Mouse (Mus musculus) lung, postnatal 4 days (tissue): ENCODE data around the gene Slpi.

Experiments used
- DNase-seq, 2 experiments: peaks; one replicate each; pipeline ENCODE4 v3.0.0; 2021

Slpi gene

DNA sequence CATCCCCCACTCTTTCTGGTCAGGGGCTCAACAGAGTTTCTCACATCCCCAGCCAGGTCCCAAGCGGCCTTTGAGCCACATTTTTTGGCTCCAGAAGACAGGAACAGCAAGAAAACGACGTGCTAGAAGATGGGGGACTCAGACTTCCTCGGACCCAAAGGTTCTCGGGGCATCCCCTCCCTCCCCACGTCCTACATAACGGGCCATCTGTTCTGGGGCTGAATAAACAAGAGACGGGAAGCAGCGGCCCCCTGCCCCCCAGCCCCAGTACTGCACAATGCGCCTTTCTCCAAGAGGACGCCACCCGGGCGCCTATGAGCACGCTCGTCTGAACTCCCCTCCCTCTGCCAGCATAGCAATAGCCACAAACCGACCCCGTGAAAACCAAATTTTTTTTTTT, at the start of gene Slpi:
Slpi (minus strand) TSS at position 76 of the 400 bp plus-strand sequence.
- peak in 1 of 2 experiments; percentile 69 for DNase-seq

DNA sequence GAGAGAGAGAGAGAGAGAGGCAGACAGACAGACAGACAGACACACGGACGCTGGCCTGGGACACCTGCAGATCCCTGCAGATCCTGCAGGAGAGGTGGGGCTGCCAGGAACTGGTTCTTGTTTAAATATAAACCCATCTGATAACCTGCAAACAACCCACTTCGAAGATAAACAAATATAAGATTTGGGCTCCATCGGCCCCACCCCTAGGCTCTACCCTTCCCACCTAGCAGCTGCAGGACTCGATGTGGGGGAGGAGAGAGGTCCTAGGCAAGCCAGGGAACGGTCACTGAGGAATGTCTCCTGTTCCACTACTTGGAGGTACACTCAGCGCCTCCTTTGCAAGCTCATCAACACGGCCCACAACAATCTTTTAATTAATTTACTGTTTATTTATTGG, 49.4 kb upstream of the Slpi start:
- DNase-seq: peak in 1 of 2 experiments; percentile 39

DNA sequence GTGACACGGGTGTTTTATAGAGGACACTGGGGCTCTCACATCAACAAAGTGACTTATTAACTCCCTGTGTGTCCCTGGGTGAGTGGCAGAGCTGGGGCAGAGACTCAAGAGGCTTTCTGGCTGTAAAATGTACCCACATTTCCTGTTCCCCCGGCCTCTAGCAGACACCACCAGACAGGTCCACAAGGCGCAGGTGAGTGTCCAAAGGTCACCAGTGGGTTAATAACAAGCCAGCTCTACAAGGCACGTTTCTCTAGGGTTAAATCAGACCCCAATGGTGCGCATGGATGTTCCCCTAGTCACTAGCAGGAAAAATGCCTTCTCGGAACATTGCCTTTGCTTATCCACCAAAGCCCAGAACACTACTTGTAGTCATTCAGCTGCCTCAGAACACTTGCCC, 48.8 kb upstream of the Slpi start:
- DNase-seq: no peak

DNA sequence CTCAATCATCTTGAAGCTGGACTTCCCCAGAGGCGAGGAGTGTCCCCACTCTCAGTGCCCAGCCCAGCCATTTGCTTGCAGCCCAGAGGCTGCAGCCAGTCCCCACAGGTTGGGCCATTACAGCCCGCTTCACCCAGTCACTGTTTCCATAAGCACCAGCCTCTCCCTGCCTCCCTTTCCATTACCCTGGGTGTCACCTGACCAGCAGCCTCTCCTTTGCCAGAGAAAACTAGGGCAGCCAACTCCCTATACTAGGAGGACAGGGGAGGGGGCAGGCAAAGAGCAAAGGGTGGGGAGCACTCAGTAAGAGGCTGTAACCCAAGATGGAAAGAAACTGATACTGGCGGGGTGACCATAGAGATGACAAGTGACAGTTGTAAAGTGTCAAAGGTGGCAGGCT, 48.1 kb upstream of the Slpi start:
- DNase-seq: peak in 1 of 2 experiments; percentile 49

DNA sequence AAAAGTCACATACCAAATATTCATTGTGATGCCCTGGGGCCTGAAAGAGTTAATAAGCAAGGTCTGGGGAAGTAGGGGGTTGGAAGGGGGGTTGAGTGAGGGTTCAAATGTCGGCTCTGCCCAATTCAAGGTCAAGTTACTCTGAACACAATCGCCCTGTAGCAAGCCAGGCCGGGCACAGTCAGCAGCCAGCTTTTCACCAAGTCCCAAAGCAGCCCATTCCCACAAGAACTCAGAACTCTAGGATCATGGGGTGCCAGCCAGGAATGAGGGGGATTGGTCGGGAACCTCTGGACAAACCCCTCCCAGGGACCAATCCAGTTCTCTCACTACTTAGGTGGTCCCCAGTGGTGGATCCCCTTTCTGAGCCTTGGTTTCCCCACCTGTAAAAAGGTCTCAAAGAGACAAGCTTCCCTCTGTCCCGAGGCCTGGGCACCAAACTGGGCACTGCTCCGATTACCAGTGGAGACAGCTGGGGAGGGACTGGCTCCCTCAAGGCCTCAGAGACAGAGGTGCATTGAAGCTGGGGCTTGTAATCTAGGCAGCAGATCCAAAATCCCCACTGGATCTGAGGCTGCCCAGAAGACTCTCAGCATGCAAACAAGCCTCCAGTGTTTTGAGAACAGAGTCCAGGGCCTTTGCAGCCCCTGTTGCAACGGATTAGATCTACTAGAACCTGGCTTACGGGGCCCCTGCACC, 47.5 kb upstream of the Slpi start:
- DNase-seq: no peak

DNA sequence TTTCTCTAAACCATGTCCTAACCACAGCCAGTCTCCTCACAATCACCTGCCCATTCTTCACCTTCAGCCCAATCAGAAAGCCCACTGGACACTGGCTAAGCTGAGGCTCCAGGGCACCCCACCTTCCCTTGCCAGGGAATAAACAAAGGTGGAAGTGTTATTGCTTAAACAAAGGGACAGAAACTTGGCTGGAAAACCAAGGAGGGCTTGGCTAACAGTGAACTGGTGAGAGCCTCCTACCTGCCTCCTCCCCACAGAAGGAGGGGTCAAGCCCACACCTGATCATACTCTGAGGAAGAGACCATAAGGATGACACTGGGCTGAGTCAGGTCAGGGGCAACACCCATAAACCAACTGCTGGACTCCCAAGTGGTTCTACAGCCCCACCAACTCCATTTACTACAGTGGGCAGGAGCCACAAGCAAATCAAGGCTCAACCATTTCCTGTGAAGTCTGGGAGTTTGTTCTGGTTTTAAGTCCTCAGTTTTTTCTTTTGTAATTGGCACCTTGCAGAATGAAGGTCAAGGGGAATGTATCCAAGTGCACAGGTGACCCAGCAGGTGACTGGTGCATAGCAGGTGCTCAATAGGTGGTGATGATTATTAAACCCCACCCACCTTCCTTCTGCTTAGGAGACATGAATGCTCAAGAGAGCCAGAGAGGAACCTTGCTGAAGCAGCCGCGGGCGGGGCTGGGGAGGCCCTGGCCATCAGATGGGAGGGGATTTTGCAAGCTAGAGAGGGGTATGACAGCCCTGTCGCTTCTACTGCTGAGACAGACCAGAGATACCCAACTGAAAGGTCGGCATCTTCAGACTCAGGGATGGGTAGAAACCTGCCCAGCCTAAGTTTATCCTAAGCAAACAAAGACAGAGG, 46.6 kb upstream of the Slpi start:
- DNase-seq: no peak

DNA sequence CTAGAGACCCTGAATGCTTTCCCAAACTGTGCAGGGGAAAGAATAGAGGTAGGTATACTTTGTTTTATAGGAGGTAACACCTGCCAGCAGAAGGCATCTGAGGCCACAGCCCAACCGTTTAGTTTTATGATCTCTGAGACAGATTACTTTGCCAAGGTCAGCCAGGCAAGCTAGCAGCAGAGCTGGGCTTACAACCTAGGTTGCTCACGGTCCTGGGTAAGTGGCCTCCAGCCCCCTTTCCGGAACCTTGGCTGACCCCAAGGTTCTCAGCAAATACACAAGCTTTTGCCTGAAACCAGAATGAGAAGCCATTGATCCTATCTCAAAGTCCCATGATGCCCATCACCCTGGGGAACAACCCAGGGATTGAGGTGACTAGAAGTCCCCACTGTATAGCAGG, 45.8 kb upstream of the Slpi start:
- no peak for DNase-seq

DNA sequence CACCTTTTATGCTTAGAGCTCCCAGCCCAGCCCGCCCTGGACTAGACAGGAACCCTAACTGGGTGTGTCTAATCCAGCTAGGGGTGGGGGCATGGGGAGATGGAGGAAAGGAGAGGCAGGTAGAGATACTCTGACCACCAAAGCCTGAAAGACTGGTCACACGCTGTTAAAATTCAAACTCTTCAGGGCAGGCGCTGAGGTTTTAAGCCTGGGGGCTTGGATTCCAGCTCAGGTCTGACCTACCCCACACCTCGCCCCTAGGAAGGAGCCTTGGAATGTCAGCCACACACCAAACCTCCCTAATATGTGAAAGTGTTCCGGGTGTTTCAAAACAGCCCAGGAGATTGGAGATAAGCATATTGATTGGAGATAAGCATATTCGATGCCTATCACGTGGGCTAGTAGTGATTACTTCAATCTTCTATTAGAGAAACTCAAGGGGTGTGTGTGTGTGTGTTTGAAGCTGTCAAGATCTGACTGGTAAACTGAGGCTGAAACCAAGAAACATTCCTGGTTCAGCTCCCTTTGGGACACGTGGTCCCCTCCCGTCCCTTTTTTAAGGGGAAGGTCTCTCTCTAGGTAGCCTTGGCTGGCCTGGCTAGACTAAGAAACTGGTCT, 44.5 kb upstream of the Slpi start:
- DNase-seq: no peak

DNA sequence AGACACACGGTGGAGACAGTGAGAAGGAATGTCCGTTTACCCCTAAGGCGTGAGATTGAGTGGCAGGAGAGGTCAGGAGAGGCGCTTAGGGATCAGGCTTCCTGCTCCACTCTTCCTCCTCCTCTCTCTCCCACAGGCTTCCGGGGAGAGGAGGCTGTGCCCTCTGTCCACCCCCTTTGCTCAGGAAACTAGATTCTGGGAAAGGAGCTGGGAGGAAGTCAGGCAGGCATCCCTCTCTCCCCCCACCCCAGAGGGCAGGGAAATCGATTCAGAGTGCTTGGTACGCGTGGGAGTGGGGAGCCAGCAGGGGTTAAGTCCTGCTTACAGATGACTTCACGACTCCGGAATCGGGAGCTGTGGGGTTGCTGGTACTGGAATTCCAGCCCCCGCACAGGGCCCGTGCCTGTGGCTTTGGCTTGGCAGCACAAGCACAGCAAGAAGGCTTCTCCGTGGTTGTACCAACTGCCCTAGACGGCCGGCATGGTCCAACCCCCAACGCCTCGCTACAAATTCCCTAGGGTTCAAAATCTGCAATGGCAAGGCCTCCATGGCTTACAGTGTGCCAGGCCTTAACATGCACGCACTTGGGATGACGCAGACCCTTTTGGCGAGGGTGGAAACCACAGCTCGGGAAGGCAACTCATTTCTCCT, 43.8 kb upstream of the Slpi start:
- peak in 1 of 2 experiments; percentile 74 for DNase-seq

DNA sequence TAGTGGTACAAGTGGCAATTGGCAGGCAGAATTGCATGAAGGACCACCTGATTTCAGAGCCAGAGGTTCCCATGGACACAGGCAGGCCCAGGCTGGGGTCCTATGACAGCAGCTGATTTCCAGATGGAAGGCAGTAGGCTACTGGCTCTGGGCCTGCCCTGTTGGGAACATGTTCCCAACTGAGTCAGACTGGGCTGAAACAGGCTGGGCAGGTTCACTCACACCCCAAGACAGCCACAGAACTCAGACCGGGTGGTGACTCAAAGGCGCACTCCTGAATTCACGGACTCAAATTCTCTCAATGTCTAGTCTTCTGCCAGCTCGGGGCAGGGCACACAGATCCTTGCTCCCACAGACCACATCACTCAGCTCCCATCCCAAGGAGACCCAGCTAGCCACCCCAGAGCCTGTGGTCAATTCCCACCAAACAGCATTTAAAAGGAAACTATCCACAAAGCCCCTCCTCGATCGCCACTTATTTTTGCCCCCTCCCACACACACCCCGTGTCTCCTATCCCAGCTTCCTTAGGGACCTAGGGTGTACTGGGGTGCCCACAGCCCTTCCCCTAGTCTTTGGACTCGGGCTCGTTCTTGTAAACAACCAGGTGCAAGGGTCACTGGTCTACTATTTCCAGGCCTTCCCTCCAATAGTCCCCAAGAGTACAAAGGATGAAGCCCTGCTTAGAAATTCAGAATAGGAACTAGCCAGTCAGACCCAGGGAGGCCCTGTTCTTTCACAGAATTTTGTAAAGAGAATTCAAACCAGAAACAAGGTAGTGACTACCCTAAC, 43.0 kb upstream of the Slpi start:
- DNase-seq: peak in 1 of 2 experiments; percentile 74

DNA sequence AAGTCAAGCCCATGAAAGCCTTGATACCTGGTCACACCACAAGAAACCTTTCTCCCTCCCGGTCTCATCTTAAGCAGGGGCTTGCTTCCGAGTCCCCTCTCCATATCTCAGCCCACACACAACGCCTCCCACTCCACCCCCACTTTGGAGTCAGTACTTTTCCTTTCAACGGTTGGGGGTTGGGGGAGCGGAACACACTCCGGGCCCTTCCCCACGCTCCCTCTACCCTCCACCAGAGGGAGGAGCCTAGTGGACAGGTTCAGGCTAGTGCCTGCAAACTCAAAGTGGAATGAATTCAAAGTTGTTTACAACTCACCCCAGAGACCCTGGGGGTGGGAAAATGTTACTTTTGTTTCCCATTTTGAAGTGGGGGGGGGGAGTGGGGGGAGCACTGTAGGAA, 41.8 kb upstream of the Slpi start:
- DNase-seq: no peak

DNA sequence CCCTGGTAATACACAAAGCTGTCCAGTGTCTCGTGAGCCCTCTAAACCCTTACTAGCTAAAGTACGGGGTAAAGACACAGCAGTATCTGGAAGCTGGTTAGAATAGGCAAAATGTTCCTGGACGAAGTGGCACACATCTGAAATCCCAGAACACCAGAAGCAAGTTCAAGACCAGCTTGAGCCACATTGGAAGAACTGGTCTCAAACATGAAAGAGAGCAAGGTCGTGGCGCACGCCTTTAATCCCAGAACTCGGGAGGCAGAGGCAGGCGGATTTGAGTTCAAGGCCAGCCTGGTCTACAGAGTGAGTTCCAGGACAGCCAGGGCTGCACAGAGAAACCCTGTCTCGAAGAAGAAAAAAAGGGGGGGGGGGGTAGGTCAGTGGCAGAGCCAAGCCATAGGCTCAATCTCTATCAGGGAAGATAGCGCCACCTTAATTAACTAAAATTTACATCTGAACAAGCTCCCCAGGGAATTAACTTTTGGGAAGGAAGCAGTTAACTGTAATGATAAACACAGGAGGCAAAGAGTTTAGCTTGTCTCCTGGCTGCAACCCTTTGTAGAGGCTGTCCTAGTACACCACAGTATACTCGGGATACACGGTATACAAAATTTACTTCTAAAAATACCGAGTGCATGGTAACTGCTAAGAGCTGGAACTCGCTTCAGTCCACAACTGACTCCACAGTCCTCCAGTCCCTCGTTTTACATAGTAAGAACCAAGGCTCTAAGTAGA, 41.2 kb upstream of the Slpi start:
- DNase-seq: no peak

DNA sequence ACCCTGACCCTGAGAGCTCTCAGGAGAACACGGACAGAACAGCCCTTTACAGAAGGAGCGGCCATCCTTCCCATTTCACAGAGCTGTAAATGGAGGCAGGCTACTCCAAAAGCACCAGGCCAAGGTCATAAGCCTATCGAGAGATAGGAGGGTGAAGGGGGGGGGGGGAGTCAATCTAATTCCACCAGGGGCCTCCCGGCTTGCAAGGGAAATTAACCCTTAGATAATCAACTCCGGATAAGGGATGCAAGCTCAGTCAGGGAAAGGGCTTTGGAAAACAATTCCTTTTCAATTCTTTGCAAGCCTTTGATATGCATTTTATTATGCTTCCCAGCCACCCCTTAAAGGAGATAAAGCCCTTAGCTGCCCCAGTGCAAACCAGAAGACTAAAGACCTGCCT, 39.6 kb upstream of the Slpi start:
- no peak for DNase-seq

DNA sequence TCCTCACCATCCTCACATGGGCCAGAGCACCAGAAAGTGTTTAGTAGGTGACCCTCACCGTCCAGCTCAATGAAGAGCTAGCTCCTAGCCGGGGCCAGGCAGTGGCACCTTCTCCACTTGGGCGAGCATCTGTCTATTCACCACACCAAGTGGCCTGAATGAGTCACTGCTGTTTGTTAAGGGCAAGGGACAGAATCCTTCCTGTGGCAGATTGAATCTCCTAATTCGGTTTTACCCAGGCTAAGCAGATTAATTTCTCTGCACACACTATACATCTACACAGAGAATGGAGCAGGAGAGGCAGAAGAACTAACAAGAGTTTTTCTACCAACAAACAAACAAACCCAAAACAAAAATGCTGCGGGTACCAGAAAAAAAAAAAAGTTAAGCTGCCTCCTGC, 38.1 kb upstream of the Slpi start:
- DNase-seq: no peak

DNA sequence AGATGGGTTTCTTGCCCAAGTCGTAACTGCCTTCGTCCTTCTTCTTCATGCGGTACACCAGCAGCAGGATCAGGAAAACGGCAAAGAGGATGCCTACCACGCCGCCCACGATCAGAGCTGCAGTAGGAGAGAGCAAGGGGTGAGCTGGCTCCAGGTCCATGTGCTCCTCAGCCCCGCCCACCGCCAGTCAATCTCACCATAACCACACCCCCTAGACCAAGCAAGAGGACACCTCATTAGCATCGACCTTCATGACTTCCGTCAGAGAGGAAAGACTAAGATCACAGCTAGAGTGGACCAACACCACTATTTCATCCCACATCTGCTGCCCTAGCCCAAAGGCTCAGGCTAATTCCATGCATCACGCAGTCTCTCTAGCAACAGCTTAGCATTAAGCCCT, 37.2 kb upstream of the Slpi start:
- no peak for DNase-seq

DNA sequence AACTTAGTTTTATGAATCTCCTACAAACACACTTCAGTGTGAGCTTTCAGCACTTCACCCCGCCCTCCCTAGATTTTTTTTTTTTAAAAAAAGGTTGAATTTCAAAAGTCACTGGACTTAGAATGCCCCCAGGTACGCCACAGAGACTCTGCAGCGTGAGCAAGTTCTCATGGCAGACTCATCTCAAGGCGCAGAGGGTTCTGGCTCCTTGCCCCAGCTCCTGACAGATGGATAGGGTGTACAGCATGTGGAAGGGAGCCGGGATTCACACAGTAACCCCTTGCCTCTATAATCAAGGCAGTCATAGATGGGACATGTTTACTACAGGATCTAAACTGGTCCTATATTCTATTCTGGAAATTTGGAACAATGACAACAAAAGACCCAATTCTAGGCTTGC, 36.5 kb upstream of the Slpi start:
- no peak for DNase-seq

DNA sequence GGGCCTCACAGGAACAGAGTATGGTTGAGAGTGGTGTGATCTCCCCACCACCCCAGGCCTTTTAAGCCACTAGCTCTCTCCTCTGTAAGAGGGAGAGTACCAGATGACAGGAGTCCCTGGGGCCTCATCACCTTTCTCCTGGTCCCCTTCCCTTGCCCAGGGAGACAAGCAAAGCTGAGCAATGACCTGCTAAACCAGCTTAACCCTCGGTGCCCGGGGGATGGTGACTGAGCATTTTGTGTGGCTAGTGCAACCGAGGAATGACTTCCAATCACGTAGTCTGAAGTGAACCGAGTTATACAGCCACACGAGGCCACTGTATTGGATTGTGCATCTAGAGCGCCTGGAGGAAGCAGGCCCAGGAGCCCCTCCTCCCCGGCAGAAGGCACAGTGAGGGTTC, 35.5 kb upstream of the Slpi start:
- DNase-seq: no peak

DNA sequence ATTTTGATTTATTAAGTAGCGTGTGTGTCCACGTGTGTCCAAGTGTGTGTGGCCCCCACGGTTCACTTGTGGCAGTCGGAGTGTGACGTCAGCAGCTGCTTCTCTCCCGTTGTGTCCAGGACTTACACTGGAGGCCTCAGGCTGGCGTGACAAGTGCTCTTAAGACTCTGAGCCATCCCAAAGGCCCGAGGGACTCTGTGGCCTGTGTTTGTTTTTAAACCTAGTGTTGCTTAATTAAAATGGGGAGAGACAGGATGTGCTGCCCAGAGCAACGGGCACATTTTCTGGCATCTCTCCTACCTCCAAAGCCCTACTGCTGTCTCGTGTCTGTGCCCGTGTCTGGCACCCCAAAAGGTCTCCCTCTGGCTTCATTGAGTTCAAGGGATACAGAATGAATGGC, 34.6 kb upstream of the Slpi start:
- DNase-seq: no peak

DNA sequence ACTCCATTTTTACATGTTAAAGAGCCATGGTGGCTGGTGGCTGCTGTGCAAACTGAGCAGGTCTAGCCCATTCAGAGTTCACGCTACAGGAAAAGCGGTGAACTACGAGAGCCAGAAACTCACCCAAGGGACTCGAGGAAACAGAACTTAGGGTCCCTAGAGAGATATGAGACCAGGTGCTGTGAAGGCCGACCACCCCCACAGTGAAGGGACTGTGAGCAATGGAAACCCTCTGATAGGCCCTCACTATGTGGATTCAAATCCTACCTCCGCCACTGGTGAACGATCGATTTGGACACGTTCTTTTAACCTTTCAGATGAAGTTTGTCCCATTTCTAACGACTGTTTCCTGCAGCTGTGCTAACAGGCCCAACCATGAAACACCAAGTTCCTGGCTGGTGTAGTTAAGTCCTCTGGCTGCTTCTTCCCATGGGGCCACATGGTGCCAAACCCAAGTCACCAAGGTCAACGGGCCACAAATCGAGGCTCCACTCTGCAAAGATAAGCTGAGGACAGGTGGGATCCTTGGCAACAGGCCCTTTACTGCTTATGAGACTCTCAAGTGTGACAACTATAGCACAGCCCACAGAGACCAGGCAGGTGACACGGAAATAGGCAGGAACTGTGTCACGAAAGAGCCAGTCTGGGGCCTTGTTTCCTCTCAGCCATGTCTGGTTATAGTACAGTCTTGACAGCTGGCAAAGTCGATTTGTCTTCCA, 33.9 kb upstream of the Slpi start:
- no peak for DNase-seq

DNA sequence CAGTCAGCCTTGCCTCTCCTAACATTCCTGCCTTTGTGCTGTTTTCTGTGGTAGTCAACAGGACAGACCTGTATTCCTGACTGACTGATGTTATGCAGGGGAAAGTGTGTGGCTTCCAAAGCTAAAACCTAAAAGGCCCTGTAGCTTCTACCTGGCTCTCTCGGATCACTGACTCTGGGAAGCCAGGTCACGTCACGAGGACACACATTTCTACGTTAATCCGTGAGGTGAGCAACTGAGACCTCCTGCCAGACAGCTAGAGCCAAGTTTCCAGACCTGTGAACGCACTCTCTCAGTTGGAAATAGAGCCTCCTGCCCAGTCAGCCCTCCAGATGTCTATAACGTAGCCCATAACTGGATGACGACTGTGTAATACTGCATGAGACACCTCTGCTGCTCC, 33.1 kb upstream of the Slpi start:
- no peak for DNase-seq

DNA sequence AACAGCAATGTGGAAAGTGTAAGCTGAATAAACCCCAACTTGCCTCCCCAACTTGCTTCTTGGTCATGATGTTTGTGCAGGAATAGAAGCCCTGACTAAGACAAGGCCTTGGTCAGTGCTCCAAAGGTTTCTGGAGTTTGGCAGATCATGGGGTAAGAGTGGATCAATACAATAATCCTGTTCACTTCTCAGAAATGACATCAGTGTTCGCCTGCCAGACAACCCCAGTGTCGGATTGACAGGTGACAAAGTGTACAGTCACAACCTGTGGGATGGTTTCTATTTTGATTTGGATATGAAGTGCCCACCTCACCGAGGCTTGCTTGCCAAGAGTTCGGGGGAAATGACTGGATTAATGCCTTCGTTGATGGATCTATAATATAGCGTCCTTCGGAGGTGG, 32.4 kb upstream of the Slpi start:
- no peak for DNase-seq
